Mouse (Mus musculus) skeletal muscle tissue, adult 2 months (tissue): ENCODE results near the gene Myo1g.

Source experiments
- DNase-seq: peaks from one replicate; pipeline ENCODE4 v3.0.0-alpha.2; 2012; ENCODE audit warnings: low read depth, low spot score

The Myo1g gene

DNA sequence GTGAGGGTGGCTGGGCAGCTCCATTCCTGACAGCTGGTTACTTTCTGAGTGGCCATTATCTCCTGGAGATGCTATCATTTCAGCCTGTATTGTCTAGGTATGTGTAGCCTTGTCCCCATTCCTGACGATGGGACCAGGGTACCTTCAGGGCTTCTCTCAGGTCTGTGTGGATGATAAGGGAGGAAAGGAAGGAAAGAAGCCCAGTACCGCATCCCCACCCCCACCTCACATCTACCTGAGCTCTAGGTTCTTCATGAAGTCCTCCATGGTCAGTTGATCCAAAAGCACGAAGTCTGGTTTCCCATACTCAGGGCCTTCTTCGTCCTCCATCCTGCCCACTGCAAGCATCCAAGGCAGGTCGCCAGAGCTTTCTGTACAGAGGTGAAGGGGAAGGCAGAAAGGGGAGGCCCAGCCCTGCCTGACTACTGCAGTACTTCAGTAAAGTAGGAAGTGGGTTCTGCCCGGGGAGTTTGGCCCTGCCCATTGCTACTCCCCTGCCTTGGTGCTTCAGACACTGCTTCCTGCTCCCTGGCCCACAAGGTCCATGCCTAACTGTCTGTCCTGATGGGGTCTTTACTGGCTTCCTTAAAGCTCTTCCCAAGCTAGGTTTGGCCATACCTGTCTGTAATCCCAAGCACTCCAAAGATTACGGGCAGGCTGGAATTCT is at the start of gene Myo1g:
Gene Myo1g (minus strand): TSS at position 459 of the 667 bp plus-strand sequence.
- peak; percentile 30 for DNase-seq

DNA sequence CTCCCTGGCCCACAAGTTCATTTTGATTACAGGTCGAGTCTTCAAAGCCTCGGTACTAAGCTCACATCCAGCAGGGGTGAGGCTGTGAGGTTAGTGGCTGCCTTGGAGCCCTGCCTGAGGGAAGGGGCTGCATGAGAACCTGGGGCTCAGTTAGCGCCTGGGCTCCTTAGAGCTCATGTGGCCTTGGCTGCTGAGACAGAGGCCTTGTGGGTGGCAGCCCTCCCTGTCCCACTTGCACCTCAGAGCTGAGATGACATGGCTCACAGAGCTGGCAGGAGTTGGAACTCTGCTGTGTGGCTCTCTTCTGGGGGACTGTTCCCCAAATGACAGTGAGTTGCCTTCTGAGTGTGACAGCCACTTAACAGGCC is 48.6 kb upstream of the Myo1g start:
- no peak for DNase-seq

DNA sequence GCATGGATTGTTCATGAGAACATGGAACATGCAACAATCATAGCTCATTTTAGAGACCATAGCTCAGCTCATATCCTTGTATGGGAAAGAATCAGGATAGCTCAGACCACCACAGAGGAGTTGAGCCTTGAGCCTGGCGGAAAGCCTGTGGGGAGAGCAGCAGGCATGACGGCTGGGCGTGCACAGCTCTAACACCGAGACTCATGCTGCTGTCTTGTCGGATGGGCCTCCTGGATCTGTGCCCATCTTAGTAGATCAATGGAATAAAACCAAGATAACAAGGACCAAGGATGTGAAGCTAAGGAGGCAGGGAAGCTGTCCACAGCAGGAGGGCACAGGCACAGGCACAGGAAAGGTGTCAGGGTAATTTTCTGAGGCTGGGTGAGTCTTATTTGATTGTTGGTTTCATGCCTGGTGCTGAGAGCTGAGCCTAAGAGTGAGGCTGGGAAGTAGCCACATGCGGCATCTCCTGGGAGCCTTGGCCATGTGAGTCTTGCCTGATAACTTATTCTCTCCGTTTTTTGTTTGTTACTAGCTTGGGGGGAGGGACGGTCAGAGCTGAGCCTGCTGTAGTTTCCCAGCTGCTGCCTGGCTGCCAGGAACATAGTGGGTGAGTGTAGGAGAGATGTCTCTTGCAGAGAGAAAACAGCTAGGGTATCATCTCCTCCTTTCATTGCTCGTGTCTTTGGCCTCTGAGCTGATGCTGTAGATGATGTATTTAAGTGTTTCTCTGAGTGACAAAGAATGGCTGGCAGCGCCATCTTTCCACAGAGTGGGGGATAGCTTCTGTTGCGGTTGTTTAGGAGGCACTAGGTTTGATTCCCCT is 48.0 kb upstream of the Myo1g start:
- no peak for DNase-seq

DNA sequence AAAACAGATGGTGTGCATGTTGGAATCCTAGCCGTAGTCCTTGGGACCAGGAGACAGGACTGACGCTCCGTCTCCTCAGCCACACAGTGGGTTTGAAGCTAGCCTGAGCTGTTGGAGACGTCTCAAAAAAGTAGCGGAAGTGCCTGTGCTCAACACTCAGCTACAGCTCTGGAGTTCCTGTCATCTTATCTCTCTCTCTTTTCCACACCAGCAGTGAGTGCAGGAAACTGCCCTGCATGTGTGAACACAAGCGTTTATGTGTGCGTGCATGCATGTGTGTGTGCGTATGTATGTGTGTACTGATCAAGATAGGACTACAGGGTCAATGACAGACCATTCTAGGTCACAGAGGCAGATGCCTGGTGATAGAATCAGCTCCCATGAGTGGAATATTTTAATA is 47.2 kb upstream of the Myo1g start:
- no peak for DNase-seq

DNA sequence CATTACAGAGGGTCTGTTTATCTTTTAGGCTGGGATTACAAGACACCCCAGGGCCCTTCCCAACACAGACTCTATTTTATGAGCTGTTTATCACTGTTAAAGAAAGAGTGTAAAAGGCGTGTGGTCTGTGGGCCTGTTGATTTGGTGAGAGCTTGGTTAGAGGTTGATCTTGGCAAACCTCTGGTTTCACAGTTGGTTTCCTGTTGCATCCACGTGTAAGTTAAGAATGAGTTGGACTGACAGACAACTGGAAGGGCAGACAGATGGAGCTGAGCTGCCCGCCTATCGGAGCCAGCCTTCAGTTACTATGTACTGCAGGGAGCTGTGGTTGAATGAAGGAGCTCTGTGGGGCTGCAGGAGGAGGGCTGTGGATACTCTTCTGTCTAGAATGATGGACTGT is 45.7 kb upstream of the Myo1g start:
- DNase-seq = no peak

DNA sequence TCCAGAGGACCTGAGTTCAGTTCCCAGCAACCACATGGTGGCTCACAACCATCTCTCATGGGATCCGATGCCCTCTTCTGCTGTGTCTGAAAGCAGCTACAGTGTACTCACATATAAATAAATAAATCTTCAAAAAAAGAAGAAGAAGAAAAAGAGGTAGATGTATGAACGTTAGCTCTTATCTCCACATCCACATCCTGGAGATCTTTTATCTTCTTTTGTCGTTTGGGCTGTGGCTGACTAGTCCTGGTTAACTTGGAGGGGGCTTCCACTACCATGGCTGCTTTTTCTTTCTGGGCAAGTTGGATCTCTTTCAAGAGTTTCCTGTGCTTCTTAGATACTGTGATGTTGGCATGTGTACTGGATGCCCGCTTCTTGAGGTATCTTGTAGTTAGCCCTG is 42.4 kb upstream of the Myo1g start:
- no peak for DNase-seq

DNA sequence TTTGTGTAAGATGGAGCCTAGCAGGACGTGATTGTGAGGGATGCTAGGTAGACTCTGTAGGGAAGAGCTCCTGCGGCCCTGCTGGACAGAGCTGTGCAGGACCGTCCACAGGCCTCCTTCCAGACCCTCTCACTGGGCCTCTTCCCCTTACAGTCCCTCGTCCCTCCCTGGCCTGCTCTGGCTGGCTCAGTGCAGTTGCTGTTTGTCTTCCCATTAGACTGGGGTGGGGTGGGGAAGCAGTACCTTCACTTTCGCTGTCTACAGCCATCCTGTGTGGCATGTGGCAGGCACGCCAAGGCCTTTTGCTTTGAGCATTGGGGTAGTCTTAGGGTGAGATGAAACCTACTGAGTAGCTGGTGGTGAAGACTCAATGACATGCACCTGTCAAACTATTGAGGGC is 41.6 kb upstream of the Myo1g start:
- DNase-seq = no peak

DNA sequence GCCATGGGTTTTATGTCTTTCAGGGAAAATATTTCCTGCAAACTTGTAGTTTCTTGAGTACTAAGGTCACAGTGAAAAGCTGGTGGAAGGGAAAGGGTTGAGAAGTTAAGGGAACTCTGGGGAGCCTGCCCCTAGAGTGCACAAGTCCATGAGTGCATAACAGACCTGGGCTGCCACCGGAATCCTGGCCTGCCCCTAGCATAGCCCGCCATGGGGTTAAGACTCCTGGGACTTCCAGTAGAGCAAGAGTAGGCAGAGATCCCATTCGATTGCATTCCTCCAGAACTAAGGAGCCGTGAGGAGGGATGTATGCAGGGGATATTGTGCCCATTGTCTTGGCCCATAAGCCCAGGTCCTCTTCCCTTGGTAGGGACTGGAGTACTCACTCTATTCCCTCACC is 40.7 kb upstream of the Myo1g start:
- no peak for DNase-seq

DNA sequence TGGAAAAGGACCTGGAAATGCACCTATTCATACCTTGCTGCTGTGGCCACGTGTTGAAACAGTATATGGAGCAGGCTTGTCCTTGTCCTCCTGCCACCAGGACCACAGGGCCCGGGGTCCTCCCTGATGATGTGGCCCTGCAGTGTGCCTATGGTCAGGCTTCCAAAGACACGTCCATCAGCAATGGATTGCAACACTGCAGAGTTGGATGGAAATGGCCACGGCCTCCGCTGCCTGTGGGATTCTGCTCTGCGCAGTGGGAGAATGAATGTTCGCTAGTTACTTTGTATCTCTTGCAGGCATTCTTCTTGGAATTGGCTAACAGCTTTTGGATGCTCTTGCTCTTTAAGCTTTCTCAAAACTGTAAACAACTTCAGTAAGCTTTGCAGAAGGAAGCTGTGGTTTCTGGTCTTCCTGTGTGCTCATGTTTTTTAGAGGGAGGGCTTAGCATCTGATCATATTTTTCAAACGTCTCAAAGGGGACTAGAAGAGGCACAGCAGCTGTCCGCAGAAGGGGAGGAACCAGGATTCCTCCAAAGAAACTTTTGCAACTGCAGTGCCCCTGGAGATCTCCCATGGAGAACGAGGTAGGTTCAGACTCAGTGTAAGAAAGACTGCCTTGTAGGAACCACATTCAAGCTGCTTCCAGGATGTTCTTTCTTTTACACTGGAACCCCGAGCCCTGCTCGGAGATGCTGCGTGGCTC is 40.0 kb upstream of the Myo1g start:
- peak; percentile 55 for DNase-seq

DNA sequence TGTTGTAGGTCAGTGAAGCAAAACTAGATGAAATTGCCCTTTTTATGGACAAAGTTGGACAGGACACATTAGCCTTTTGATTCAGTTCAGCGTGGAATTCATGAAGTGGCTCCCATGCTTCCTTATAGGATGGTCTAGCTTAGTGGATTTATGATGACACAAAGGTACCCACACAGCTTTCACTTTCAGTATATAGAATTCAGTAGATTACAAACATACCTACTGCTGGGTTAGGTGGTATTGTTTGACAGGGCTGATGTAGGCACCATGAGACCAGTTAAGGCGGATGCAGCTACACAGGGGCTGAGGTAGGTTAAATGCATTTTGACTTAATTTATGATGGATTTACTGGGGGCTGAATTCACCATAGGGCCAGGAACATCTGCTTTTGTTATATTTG is 39.2 kb upstream of the Myo1g start:
- no peak for DNase-seq

DNA sequence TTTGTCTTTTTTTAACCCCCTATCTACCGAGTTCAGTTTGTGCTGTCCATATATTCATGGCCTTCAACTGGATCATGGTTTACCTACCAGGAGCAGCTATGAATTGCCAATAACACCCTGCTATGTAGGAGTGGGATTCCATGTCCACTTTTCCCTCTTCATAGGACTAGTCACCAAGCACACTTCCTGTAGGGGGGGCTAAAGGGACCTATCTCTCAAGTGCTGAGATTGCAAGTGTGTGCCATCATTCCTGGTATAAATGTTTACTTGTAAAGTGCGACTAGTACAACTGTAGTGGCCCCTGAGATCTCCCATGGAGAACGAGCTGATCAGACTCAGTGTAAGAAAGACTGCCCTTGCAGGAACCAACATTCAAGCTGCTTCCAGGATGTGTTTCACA is 37.5 kb upstream of the Myo1g start:
- no peak for DNase-seq

DNA sequence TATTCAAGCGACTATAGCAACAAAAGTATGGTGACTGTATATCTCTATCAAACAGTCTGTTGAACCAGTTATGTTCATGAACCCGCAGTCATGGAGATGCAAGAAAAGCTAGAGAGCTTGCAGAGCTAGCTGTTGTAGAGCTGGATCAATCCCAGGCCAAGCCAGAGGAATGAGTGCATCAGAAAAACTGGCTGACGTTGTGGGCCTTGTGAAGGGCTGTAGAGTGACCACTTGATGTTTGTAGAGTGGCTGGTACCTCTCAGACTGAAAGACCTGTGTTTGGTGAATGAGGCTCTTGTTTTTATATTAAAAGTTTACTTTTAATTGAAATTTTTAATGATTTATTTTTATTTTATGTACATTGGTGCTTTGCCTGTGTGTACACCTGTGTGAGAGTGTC is 29.4 kb upstream of the Myo1g start:
- DNase-seq = no peak

DNA sequence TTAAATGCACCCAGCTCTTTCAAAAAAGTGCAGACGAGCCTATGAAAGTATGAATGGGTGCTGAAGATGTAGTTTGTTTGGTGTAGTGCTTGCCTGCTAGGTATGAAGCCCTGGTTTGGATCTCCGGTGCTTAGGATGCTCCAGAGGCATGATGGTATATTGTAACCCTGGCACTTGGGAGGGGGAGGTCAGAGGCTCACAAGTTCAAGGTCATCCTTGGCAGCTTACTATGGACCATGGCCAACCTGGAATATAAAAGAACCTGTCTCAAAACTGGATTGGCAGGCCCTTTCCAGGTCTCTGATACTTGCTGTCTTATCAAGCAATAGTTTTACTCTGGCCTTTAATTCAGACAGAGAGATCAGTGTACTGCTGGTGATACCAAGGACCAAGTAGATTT is 29.0 kb upstream of the Myo1g start:
- no peak for DNase-seq

DNA sequence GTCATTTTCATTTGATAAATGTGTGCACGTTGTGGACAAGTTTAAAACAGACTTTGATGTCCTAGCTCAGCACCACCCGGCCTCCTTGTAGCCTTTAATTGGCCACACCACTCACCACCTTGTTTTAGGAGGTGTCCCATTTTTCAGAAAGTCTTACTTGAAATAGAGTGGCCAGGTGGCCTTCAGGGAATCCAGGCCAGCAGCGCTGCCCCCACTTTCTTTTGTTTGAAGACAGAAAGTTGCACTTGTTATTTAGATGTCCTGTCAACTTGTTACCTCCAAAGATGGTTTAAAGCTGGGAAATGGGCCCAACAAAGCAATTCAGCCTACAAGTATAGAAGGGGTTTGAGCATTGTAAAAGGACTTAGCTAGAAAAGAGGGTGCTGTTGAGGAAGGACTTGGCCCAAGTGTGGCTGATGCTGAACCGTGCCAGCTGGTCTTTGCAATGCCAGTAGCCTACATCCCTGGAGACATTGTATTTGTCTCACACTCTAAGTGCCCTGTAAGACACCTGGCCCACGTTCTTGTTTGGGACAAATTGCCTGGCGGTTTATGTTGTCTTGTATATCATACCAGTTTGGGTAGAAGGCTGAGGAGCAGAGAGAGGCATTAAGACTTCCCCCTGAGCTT is 27.0 kb upstream of the Myo1g start:
- DNase-seq = no peak

DNA sequence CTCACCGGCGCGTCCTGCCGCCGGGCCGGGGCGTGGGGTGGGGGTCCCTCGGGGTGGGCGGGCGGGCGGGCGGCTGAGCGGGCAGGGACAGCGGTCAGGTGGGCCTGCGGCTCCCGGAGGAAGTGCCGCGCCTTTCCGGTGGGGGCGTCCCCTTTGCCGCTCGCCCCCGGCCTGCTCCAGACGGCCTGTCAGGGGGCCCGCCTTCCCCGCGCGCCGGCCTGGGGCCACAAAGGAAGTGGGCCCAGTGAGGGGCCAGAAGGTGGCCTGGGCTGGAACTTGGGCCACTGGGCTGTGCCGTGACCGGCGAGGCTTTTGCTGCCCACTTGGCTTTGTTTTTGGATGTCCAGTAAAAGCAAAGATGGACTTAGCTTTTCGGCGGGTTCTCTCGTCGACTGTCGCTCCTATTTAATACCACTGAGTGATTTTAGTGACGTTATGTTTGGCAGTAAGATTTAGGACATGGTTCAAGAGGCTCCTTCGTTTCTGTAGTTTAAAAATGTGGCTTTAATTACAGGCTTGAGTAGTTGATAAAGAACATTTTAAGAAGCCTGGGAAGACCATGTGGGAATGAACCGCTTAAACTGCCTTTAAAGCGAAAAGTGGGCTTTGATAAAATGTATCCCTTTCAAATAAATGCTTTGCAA is 26.4 kb upstream of the Myo1g start:
- peak; percentile 38 for DNase-seq

DNA sequence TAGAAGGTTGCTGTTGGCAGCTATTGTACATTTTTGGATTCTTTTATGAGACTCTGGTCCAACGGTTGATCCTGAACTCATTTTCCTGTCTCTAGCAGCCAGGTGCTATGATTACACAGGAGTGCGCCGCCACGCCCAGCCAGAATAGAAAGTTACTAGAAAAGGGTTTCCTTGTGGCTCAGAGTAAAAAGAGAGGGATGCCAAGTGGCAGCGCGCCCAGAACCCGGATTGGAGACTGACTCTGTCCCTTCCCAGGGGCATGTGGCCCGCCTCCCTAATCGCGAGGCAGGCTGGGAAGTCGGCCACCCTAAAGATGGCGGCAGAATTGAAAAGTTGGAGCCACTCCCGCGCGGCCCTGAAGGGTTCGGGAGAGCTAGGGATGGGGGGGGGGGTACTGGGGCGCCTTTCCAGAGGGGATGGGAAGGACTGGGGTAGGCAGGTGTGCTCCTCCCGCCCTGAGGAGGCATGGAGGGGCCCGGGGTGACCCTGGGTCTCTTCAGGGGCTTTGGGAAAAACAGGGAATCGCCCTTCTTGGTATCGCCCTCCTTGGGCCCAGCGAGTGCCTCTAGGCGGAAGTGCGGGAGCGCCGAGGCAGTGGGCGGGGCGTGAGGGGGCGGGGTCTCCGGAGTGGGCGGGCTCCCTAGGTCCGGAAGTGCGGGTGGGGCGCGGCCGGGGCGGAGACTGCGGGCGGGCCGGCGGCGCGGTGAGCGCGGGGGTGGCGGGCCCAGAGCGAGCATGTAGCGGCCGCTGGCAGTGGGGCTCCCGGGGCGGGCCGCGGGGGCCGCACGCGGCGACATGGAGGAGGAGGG is 25.6 kb upstream of the Myo1g start, which contains the start of gene Ccm2:
Gene Ccm2 (plus strand): TSS at position 683 of the 809 bp plus-strand sequence.
- DNase-seq = peak; percentile 95

DNA sequence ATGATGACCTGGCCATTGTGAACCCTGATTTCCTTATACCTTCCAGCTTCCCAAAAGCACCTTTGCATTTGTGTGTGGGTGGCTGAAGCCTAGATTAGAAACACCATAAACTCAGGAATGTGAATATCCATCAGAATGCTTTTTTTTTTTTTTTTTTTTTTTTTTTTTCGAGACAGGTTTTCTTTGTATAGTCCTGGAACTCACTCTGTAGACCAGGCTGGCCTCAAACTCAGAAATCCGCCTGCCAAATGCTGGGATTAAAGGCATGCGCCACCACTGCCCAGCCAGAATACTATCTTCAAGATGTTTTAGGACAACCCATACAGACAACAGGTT is 25.1 kb upstream of the Myo1g start:
- DNase-seq = no peak

DNA sequence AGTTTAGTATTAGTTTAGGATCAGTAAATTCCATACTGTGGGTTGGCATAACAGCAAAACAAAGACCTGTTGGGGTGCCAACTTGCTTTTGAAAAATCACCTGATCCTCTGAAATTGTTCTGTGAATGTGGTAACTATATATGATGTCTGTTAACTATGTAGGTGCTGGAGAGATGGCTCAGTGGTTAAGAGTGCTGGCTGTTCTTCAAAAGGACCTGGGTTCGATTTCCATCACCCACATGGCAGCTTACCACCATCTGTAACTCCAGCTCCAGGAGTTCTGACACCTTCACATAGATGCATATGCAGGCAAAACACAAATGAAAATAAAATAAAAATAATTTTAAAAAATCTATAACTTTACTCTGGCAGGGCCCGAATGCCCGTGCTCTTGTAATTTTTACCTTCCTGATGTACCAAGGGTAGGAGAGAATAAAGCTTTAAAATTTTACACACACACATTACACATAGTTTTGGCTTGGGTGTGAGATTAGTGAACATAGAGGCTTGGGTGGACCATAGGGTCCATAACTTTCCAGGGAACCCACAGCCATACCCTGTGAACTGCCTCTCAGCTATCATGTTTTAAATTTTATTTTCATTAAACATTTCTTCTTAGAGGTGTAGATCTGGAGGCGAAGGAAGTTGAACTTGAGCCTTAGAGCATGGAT is 24.6 kb upstream of the Myo1g start:
- no peak for DNase-seq

DNA sequence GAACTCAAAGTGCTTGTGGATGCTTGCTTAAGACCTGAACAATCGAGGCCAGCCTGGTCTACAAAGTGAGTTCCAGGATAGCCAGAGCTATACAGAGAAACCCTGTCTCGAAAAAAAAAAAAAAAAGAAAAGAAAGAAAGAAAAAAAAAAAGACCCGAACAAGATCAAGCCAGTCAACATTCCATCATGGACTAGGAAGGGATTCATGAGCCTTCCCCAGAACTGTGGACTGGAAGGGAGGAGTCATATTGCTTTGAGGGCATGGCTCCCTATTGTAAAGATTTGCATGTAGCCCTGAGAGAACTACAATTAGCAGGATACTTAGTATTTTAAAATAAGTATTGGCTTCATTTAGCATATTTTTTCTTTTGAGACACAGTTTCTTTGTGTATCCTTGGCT is 23.9 kb upstream of the Myo1g start:
- no peak for DNase-seq

DNA sequence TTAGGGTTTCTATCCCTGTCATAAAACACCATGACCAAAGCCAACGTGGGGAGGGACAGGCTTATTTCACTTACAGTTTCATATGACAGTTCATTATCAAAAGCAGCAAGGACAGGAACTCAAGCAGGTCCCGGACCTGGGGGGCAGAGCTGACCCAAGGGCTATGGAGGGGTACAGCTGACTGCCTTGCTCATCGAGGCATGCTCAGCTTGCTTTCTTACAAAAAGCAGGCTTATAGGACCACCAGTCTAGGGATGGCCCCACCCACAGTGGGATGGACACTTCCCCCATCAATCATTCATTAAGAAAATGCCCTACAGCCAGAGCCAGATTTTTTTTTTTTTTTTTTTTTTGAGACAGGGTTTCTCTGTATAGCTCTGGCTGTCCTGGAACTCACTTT is 10.0 kb upstream of the Myo1g start:
- no peak for DNase-seq
